Mouse (Mus musculus): Measurements from ENCODE around the gene Zfyve28. TPM values are rescaled to one million over a fixed set of nuclear protein-coding genes. Genes with fewer than 3 reads are reported as not detected.

The Zfyve28 gene
- polyA plus RNA-seq, 1 experiment from 2014 or later, result 4.6 TPM

GRCm38 (mm10) chr5:34246443-34246842 is 41.8 kb downstream of the Zfyve28 start:
- WGBS, result 93% methylated on average over 3 of the region's 3 CpGs
- no peaks in the 10 kb centered on the region for H3K9me3 ChIP-seq (ENCODE audit: control insufficient read depth, low read length)
- no peak for ATAC-seq (ENCODE audit: low FRiP score)

DNA sequence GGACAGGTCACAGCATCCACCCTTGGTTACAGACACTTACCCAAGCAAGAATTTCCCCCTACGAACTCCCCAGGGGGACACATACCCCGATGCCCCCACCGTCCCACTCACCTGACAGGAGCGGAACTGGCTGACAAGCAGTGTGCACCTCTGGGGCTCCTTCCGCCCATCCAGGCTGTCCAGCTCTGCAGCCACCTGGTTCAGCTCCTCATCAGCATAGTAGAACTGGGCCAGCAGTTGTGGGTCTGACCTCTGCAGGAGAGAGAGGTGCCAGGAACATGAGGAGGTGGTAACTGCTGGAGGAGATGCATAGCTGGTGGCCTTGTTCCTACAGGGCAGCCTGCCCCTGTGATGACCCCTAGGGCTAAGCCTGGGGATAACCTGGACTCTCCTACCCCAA is 45.2 kb downstream of the Zfyve28 start:
- no peak overlapping the region for H3K4me2 ChIP-seq (replicated peaks)
- WGBS, result 82% methylated on average over 5 of the region's 5 CpGs
- ATAC-seq (ENCODE audit: low FRiP score) (no peak), DNase-seq (ENCODE audit: low spot score) (no peak)
- no peaks in the 10 kb centered on the region for H3K9me3 ChIP-seq (ENCODE audit: control insufficient read depth, low read length)
- no peaks in the 10 kb centered on the region for H3K27me3 ChIP-seq (ENCODE audit: control insufficient read depth, insufficient read depth, low read length)
- H3K36me3 ChIP-seq (replicated peaks; ENCODE audit: control insufficient read depth, insufficient read depth), result no peaks in the 10 kb centered on the region
- no peak overlapping the region for H3K9ac ChIP-seq
- no peak overlapping the region for H3K4me3 ChIP-seq (replicated peaks; ENCODE audit: low read length)
- 0 out of 2 replicates have a peak, but pooled peaks cover 7% of the 10 kb centered on the region for H3K4me1 ChIP-seq (replicated peaks; ENCODE audit: control insufficient read depth, insufficient read depth, low read length)
- no peak overlapping the region for H3K27ac ChIP-seq

More at GRCm38 (mm10) chr5:34246443-34246842, 41.8 kb downstream of the Zfyve28 start:
- no peak for DNase-seq (ENCODE audit: low spot score)
- Histone ChIP-seq H3K36me3 (replicated peaks; ENCODE audit: control insufficient read depth, insufficient read depth) (no peaks in the 10 kb centered on the region), H3K9ac (no peak overlapping the region), H3K27me3 (ENCODE audit: control insufficient read depth, insufficient read depth, low read length) (no peaks in the 10 kb centered on the region), H3K4me1 (replicated peaks; ENCODE audit: control insufficient read depth, insufficient read depth, low read length) (peaks cover 19% of the 10 kb centered on the region; the same call in 1 of the 2 replicates), H3K4me2 (replicated peaks) (no peak overlapping the region), H3K4me3 (replicated peaks; ENCODE audit: low read length) (no peak overlapping the region), H3K27ac (no peak overlapping the region)

GRCm38 (mm10) chr5:34242224-34242963 is 45.9 kb downstream of the Zfyve28 start:
- H3K9ac ChIP-seq, result no peak overlapping the region
- no peak for ATAC-seq (ENCODE audit: low FRiP score)
- H3K27me3 ChIP-seq (ENCODE audit: control insufficient read depth, insufficient read depth, low read length), result no peaks in the 10 kb centered on the region
- H3K36me3 ChIP-seq (replicated peaks; ENCODE audit: control insufficient read depth, insufficient read depth), result no peaks in the 10 kb centered on the region
- no peak overlapping the region for H3K27ac ChIP-seq
- 0 out of 2 replicates have a peak, but pooled peaks cover 7% of the 10 kb centered on the region for H3K4me1 ChIP-seq (replicated peaks; ENCODE audit: control insufficient read depth, insufficient read depth, low read length)
- no peak overlapping the region for H3K4me2 ChIP-seq (replicated peaks)
- 38% methylated on average over 15 of the region's 15 CpGs for WGBS
- no peaks in the 10 kb centered on the region for H3K9me3 ChIP-seq (ENCODE audit: control insufficient read depth, low read length)
- no peak overlapping the region for H3K4me3 ChIP-seq (replicated peaks; ENCODE audit: low read length)
- peak; percentile 36 for DNase-seq (ENCODE audit: low spot score)

GRCm38 (mm10) chr5:34238444-34238843 is 49.8 kb downstream of the Zfyve28 start:
- ATAC-seq (ENCODE audit: low FRiP score) (no peak), DNase-seq (ENCODE audit: low spot score) (no peak)
- no peak overlapping the region for H3K4me3 ChIP-seq (replicated peaks; ENCODE audit: low read length)
- H3K9ac ChIP-seq, result no peak overlapping the region
- 0 out of 2 replicates have a peak, but pooled peaks cover 7% of the 10 kb centered on the region for H3K4me1 ChIP-seq (replicated peaks; ENCODE audit: control insufficient read depth, insufficient read depth, low read length)
- H3K4me2 ChIP-seq (replicated peaks), result no peak overlapping the region
- H3K27ac ChIP-seq, result no peak overlapping the region
- 93% methylated on average over 6 of the region's 6 CpGs for WGBS
- H3K9me3 ChIP-seq (ENCODE audit: control insufficient read depth, low read length), result no peaks in the 10 kb centered on the region
- H3K36me3 ChIP-seq (replicated peaks; ENCODE audit: control insufficient read depth, insufficient read depth), result no peaks in the 10 kb centered on the region
- H3K27me3 ChIP-seq (ENCODE audit: control insufficient read depth, insufficient read depth, low read length), result no peaks in the 10 kb centered on the region

- DNase-seq (ENCODE audit: low spot score) (no peak), ATAC-seq (ENCODE audit: low FRiP score) (no peak)
- H3K27me3 ChIP-seq (ENCODE audit: control insufficient read depth, insufficient read depth, low read length), result no peaks in the 10 kb centered on the region
- H3K9ac ChIP-seq, result no peak overlapping the region
- no peak overlapping the region for H3K4me3 ChIP-seq (replicated peaks; ENCODE audit: low read length)
- H3K4me1 ChIP-seq (replicated peaks; ENCODE audit: control insufficient read depth, insufficient read depth, low read length), result no peaks in the 10 kb centered on the region
- H3K9me3 ChIP-seq (ENCODE audit: control insufficient read depth, low read length), result no peaks in the 10 kb centered on the region
- H3K27ac ChIP-seq, result no peak overlapping the region
- no peak overlapping the region for H3K4me2 ChIP-seq (replicated peaks)
- 49% methylated on average over 10 of the region's 10 CpGs for WGBS
- no peaks in the 10 kb centered on the region for H3K36me3 ChIP-seq (replicated peaks; ENCODE audit: control insufficient read depth, insufficient read depth)
Observed at GRCm38 (mm10) chr5:34235898-34236420, 52.3 kb downstream of the Zfyve28 start.

DNA sequence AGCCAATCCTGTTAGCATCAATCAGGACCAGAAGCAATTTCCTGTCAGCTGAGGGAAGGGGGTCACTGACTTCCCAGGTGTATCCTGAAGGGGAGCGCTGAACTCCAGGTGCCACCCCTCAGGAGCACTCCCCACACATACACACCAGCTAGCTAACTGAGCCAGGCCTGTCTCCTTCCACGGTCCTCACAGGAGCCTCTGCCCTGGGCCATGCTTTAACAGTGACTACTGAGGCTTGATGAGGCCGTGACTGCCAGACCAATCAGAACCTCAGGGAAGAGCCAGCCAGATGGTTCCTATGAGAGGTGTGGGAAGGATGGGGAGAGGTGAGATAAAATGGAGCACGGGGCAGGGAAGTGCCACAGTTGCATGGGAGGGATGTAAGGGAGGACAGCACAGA is 53.2 kb downstream of the Zfyve28 start:
- Histone ChIP-seq H3K27ac (no peak overlapping the region), H3K4me2 (replicated peaks) (no peak overlapping the region), H3K27me3 (ENCODE audit: control insufficient read depth, insufficient read depth, low read length) (no peaks in the 10 kb centered on the region), H3K36me3 (replicated peaks; ENCODE audit: control insufficient read depth, insufficient read depth) (no peaks in the 10 kb centered on the region), H3K9ac (no peak overlapping the region), H3K4me3 (replicated peaks; ENCODE audit: low read length) (no peak overlapping the region), H3K4me1 (replicated peaks; ENCODE audit: control insufficient read depth, insufficient read depth, low read length) (no peaks in the 10 kb centered on the region), H3K9me3 (ENCODE audit: control insufficient read depth, low read length) (no peaks in the 10 kb centered on the region)
- WGBS, result 71% methylated on average over 4 of the region's 4 CpGs
- ATAC-seq (ENCODE audit: low FRiP score) (no peak), DNase-seq (ENCODE audit: low spot score) (no peak)

DNA sequence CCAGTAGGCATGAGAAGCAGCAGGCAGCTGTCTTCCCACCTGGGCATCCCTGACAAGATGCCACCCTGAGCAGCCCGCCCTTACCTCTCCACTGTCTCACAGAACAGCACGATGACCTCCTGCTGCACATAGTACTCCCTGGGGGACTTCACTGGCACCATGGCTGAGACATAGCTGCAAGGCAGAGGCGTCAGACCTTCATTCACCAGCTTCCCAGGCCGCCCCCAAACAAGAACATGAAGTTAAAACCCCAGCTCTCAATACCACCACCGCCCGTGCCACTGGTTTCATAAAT is 55.1 kb downstream of the Zfyve28 start:
- no peaks in the 10 kb centered on the region for H3K4me1 ChIP-seq (replicated peaks; ENCODE audit: control insufficient read depth, insufficient read depth, low read length)
- no peak overlapping the region for H3K27ac ChIP-seq
- H3K4me2 ChIP-seq (replicated peaks), result no peak overlapping the region
- DNase-seq (ENCODE audit: low spot score) (no peak), ATAC-seq (ENCODE audit: low FRiP score) (no peak)
- no peaks in the 10 kb centered on the region for H3K36me3 ChIP-seq (replicated peaks; ENCODE audit: control insufficient read depth, insufficient read depth)
- 86% methylated on average over 6 of the region's 6 CpGs for WGBS
- no peaks in the 10 kb centered on the region for H3K27me3 ChIP-seq (ENCODE audit: control insufficient read depth, insufficient read depth, low read length)
- H3K9me3 ChIP-seq (ENCODE audit: control insufficient read depth, low read length), result no peaks in the 10 kb centered on the region
- H3K9ac ChIP-seq, result no peak overlapping the region
- no peak overlapping the region for H3K4me3 ChIP-seq (replicated peaks; ENCODE audit: low read length)

DNA sequence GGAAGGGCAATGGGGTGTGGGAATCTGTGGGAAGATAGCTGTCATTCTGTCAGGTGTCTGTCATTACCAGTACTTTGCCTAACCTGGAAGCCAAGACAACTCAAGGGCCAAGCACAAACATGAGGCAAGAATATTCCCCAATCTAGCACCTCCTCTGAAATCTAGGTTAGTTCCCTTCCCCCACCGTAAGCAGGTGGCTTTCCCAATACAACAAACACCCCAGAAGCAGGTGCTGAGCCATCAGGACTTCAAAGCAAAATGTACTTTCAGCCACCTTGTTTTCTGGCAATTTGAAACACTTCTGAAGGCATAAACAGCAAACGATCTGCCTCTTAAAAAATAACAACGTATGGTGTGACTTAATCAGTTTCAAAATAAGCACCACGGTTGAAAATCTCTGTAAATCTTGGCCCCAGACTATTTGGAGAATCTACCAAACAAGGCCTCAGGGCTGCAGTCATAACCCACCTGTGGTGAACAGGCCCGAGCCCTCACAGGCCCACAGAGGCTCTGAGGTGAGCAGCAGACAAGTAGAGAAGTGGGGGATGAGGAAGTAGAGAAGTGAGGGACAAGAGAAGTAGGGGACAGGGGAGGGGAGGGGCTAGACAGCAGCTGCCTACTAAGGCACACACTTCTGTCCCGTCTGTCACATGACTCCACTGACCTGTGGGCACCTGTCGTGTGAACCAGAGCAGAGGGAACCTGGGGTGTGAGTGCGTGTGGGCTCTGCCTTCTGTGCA is 55.6 kb downstream of the Zfyve28 start:
- no peaks in the 10 kb centered on the region for H3K36me3 ChIP-seq (replicated peaks; ENCODE audit: control insufficient read depth, insufficient read depth)
- 79% methylated on average over 8 of the region's 8 CpGs for WGBS
- no peaks in the 10 kb centered on the region for H3K27me3 ChIP-seq (ENCODE audit: control insufficient read depth, insufficient read depth, low read length)
- H3K4me1 ChIP-seq (replicated peaks; ENCODE audit: control insufficient read depth, insufficient read depth, low read length), result no peaks in the 10 kb centered on the region
- no peak overlapping the region for H3K4me3 ChIP-seq (replicated peaks; ENCODE audit: low read length)
- no peak for DNase-seq (ENCODE audit: low spot score)
- no peak overlapping the region for H3K9ac ChIP-seq
- no peaks in the 10 kb centered on the region for H3K9me3 ChIP-seq (ENCODE audit: control insufficient read depth, low read length)
- H3K27ac ChIP-seq, result no peak overlapping the region
- ATAC-seq (ENCODE audit: low FRiP score), result no peak
- H3K4me2 ChIP-seq (replicated peaks), result no peak overlapping the region

DNA sequence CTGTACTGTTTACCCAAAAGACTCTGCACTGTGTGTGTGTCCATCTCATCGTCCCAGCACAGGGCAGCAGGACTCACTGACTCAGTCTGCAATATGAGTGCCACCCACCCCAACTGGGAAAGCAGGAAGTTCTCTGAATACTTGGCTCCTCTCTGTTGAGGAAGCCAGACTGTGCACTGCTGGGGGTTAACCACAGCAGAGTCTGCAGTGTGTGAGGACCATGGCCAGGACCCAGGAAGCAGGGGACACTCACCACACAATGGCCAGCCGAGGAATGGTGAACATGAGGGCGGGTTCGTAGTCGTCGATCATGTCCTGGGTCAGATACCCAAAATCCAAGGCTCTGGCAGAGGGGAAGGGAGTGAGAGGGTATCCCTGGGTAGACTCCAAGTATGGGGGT is 56.3 kb downstream of the Zfyve28 start:
- no peak for DNase-seq (ENCODE audit: low spot score)
- WGBS, result 91% methylated on average over 6 of the region's 6 CpGs
- no peaks in the 10 kb centered on the region for H3K4me1 ChIP-seq (replicated peaks; ENCODE audit: control insufficient read depth, insufficient read depth, low read length)

More for the DNA sequence above, 56.3 kb downstream of the Zfyve28 start:
- H3K4me3 ChIP-seq (replicated peaks; ENCODE audit: low read length), result no peak overlapping the region
- no peak overlapping the region for H3K4me2 ChIP-seq (replicated peaks)
- no peak for ATAC-seq (ENCODE audit: low FRiP score)
- no peaks in the 10 kb centered on the region for H3K27me3 ChIP-seq (ENCODE audit: control insufficient read depth, insufficient read depth, low read length)
- no peak overlapping the region for H3K27ac ChIP-seq
- no peaks in the 10 kb centered on the region for H3K36me3 ChIP-seq (replicated peaks; ENCODE audit: control insufficient read depth, insufficient read depth)
- H3K9me3 ChIP-seq (ENCODE audit: control insufficient read depth, low read length), result no peaks in the 10 kb centered on the region
- H3K9ac ChIP-seq, result no peak overlapping the region
